Mouse (Mus musculus) heart, embryonic 15.5 days (tissue): ENCODE results near the gene Lcn2. TPM values are rescaled to one million over a fixed set of nuclear protein-coding genes. Genes with fewer than 3 reads are reported as not detected.

Experiments used
- ATAC-seq: fragments of 200-750 bp; cut with Nextera tagmentation; replicated peaks from 2 replicates; pipeline ENCODE4 v1.8.0; 2017; ENCODE audit warnings: low read depth, moderate TSS enrichment; ENCODE audit not compliant: insufficient number of reproducible peaks, insufficient read depth, low FRiP score
- H3K27ac ChIP-seq: fragments of 300-500 bp; sonication (generic); 2 replicates; pipeline ENCODE4 v1.5.1; 2015; ENCODE audit warnings: mild to moderate bottlenecking, inconsistent platforms
- H3K27me3 ChIP-seq: fragments of 300-500 bp; sonication (generic); 2 replicates; pipeline ENCODE4 v1.6.1; 2015; ENCODE audit warnings: inconsistent platforms
- H3K36me3 ChIP-seq: fragments of 300-500 bp; sonication (generic); 2 replicates; pipeline ENCODE4 v1.6.1; 2015; ENCODE audit warnings: mild to moderate bottlenecking, inconsistent platforms
- H3K4me1 ChIP-seq: fragments of 300-500 bp; sonication (generic); replicated peaks from 2 replicates; pipeline ENCODE4 v1.6.1; 2015; ENCODE audit warnings: inconsistent platforms
- H3K4me2 ChIP-seq: fragments of 300-500 bp; sonication (generic); 2 replicates; pipeline ENCODE4 v1.6.1; 2015; ENCODE audit warnings: inconsistent platforms, mild to moderate bottlenecking, moderate library complexity
- H3K4me3 ChIP-seq: fragments of 300-500 bp; sonication (generic); 2 replicates; pipeline ENCODE4 v1.5.1; 2015; ENCODE audit warnings: mild to moderate bottlenecking, inconsistent platforms
- H3K9ac ChIP-seq: fragments of 300-500 bp; sonication (generic); 2 replicates; pipeline ENCODE4 v1.6.1; 2015; ENCODE audit warnings: mild to moderate bottlenecking, inconsistent platforms
- H3K9me3 ChIP-seq: fragments of 300-500 bp; sonication (generic); replicated peaks from 2 replicates; pipeline ENCODE4 v1.6.1; 2016; ENCODE audit warnings: inconsistent platforms
- WGBS: fragments of 180-500 bp; shearing (Covaris S2); methylation state at CpG from one replicate; pipeline ENCODE4 v1.1.7; 2015; ENCODE audit warnings: mixed read lengths; 5-methylcytosine and 5-hydroxymethylcytosine counted together
- polyA plus RNA-seq: library from polyadenylated mRNA; unstranded; fragments of >200 nt; fragmentation: Nextera tagmentation; extraction: Ambion mirVana; gene quantifications from 2 replicates; pipeline ENCODE4 v1.2.1, GENCODE M21; 2015

The Lcn2 gene
- polyA plus RNA-seq, 1 experiment from 2014 or later = 2.2 TPM

- Histone ChIP-seq H3K4me1 (peaks cover 11% of the 10 kb centered on the region), H3K4me2 (peak overlapping the region; percentile 91; the same call in 1 of the 2 replicates), H3K27ac (no peak overlapping the region), H3K4me3 (no peak overlapping the region), H3K9ac (no peak overlapping the region), H3K27me3 (peaks cover 7% of the 10 kb centered on the region; the same call in 1 of the 2 replicates), H3K36me3 (peaks cover 17% of the 10 kb centered on the region), H3K9me3 (no peaks in the 10 kb centered on the region)
- 77% methylated on average over 2 of the region's 2 CpGs for WGBS
- no peak for ATAC-seq
Measured at GRCm38 (mm10) chr2:32382689-32383088, 5.4 kb downstream of the Lcn2 start.

- Histone ChIP-seq H3K4me1 (peaks cover 11% of the 10 kb centered on the region), H3K9ac (peak within 1 kb of the TSS; percentile 60), H3K27ac (peak within 1 kb of the TSS; percentile 50), H3K4me3 (peak within 1 kb of the TSS; percentile 58), H3K9me3 (no peaks in the 10 kb centered on the region), H3K36me3 (peaks cover 26% of the 10 kb centered on the region), H3K4me2 (peak within 1 kb of the TSS; percentile 91), H3K27me3 (peaks cover 7% of the 10 kb centered on the region; the same call in 1 of the 2 replicates)
- ATAC-seq = peak; percentile 91
- under 1% methylated on average over 47 of the region's 47 CpGs for WGBS
Measured at GRCm38 (mm10) chr2:32381775-32382223, 6.3 kb downstream of the Lcn2 start, which contains the start of gene 1110008P14Rik. 1110008P14Rik (minus strand) TSS chr2:32381938.

GRCm38 (mm10) chr2:32381141-32381774 lies 6.8 kb downstream of the Lcn2 start:
- Histone ChIP-seq H3K4me1 (peaks cover 11% of the 10 kb centered on the region), H3K4me2 (peak overlapping the region; percentile 91), H3K9me3 (no peaks in the 10 kb centered on the region), H3K36me3 (peaks cover 32% of the 10 kb centered on the region), H3K4me3 (peak overlapping the region; percentile 58), H3K27ac (0 out of 2 replicates have a peak overlapping the region, but pooled peaks have one; percentile 0), H3K9ac (peak overlapping the region; percentile 57), H3K27me3 (peaks cover 7% of the 10 kb centered on the region; the same call in 1 of the 2 replicates)
- ATAC-seq = no peak; the same call in none of the 2 replicates
- under 1% methylated on average over 27 of the region's 27 CpGs for WGBS

GRCm38 (mm10) chr2:32380001-32380500 lies 8.0 kb downstream of the Lcn2 start:
- Histone ChIP-seq H3K36me3 (peaks cover 44% of the 10 kb centered on the region), H3K9ac (no peak overlapping the region), H3K27ac (no peak overlapping the region), H3K9me3 (no peaks in the 10 kb centered on the region), H3K27me3 (peaks cover 7% of the 10 kb centered on the region; the same call in 1 of the 2 replicates), H3K4me2 (peak overlapping the region; percentile 91; the same call in 1 of the 2 replicates), H3K4me3 (no peak overlapping the region), H3K4me1 (peaks cover 22% of the 10 kb centered on the region)
- WGBS = 82% methylated on average over 7 of the region's 7 CpGs
- no peak for ATAC-seq

GRCm38 (mm10) chr2:32376963-32377362 lies 11.1 kb downstream of the Lcn2 start:
- ATAC-seq = no peak
- WGBS = 87% methylated on average over 10 of the region's 10 CpGs
- no peaks in the 10 kb centered on the region for H3K9me3 ChIP-seq
- H3K36me3 ChIP-seq = peaks cover 66% of the 10 kb centered on the region
- no peak overlapping the region for H3K4me3 ChIP-seq
- no peaks in the 10 kb centered on the region for H3K27me3 ChIP-seq
- no peak overlapping the region for H3K27ac ChIP-seq
- H3K4me1 ChIP-seq = peaks cover 23% of the 10 kb centered on the region
- no peak overlapping the region for H3K4me2 ChIP-seq
- H3K9ac ChIP-seq = no peak overlapping the region

GRCm38 (mm10) chr2:32375317-32375940 lies 12.6 kb downstream of the Lcn2 start:
- H3K27ac ChIP-seq = 0 out of 2 replicates have a peak overlapping the region, but pooled peaks have one; percentile 12
- peaks cover 80% of the 10 kb centered on the region for H3K36me3 ChIP-seq
- no peaks in the 10 kb centered on the region for H3K27me3 ChIP-seq
- H3K4me3 ChIP-seq = no peak overlapping the region
- 65% methylated on average over 13 of the region's 13 CpGs for WGBS
- H3K9me3 ChIP-seq = no peaks in the 10 kb centered on the region
- H3K9ac ChIP-seq = no peak overlapping the region
- peaks cover 16% of the 10 kb centered on the region for H3K4me1 ChIP-seq
- ATAC-seq = no peak
- H3K4me2 ChIP-seq = no peak overlapping the region

- no peak for ATAC-seq
- no peak overlapping the region for H3K9ac ChIP-seq
- H3K27me3 ChIP-seq = no peaks in the 10 kb centered on the region
- peaks cover 16% of the 10 kb centered on the region for H3K4me1 ChIP-seq
- H3K4me3 ChIP-seq = no peak overlapping the region
- no peak overlapping the region for H3K4me2 ChIP-seq
- no peak overlapping the region for H3K27ac ChIP-seq
- peaks cover 90% of the 10 kb centered on the region for H3K36me3 ChIP-seq
- 70% methylated on average over 10 of the region's 10 CpGs for WGBS
- no peaks in the 10 kb centered on the region for H3K9me3 ChIP-seq
Measured at GRCm38 (mm10) chr2:32374191-32374590, 13.9 kb downstream of the Lcn2 start.

- WGBS = 94% methylated on average over 5 of the region's 5 CpGs
Measured at GRCm38 (mm10) chr2:32367315-32367714, 20.7 kb downstream of the Lcn2 start.

GRCm38 (mm10) chr2:32364121-32364520 lies 23.9 kb downstream of the Lcn2 start:
- H3K9me3 ChIP-seq = no peaks in the 10 kb centered on the region
- H3K36me3 ChIP-seq = peaks cover 31% of the 10 kb centered on the region
- peaks cover 26% of the 10 kb centered on the region for H3K4me1 ChIP-seq
- peak overlapping the region; percentile 94 for H3K4me2 ChIP-seq
- H3K9ac ChIP-seq = peak overlapping the region; percentile 77
- H3K27me3 ChIP-seq = no peaks in the 10 kb centered on the region
- ATAC-seq = no peak
- WGBS = 76% methylated on average over 8 of the region's 8 CpGs
- H3K4me3 ChIP-seq = peak overlapping the region; percentile 74
- 0 out of 2 replicates have a peak overlapping the region, but pooled peaks have one; percentile 90 for H3K27ac ChIP-seq

More at GRCm38 (mm10) chr2:32367315-32367714, 20.7 kb downstream of the Lcn2 start:
- H3K4me3 ChIP-seq = no peak overlapping the region
- H3K4me2 ChIP-seq = no peak overlapping the region
- no peaks in the 10 kb centered on the region for H3K27me3 ChIP-seq
- no peak for ATAC-seq
- H3K9me3 ChIP-seq = no peaks in the 10 kb centered on the region
- no peak overlapping the region for H3K9ac ChIP-seq
- H3K27ac ChIP-seq = no peak overlapping the region
- H3K36me3 ChIP-seq = peaks cover 60% of the 10 kb centered on the region
- H3K4me1 ChIP-seq = peaks cover 13% of the 10 kb centered on the region

- peak overlapping the region; percentile 77 for H3K9ac ChIP-seq
- no peak for ATAC-seq
- H3K27me3 ChIP-seq = 0 out of 2 replicates have a peak, but pooled peaks cover under 1% of the 10 kb centered on the region
- no peaks in the 10 kb centered on the region for H3K9me3 ChIP-seq
- H3K4me1 ChIP-seq = peaks cover 26% of the 10 kb centered on the region
- H3K27ac ChIP-seq = peak overlapping the region; percentile 90
- peak overlapping the region; percentile 94 for H3K4me2 ChIP-seq
- WGBS = 7% methylated on average over 19 of the region's 19 CpGs
- H3K4me3 ChIP-seq = peak overlapping the region; percentile 74
- peaks cover 30% of the 10 kb centered on the region for H3K36me3 ChIP-seq
Measured at GRCm38 (mm10) chr2:32363376-32364106, 24.5 kb downstream of the Lcn2 start.
